Mouse (Mus musculus) heart, postnatal 0 days (tissue): ENCODE measurements at regions not wholly inside any gene's neighbourhood (a gene's known extent, or its start where the extent isn't known, plus 50 kb on each side); places are given as distances from the start of the nearest gene placed in this dataset.

Experiments
- CTCF ChIP-seq: IDR thresholded peaks from 2 replicates; pipeline ENCODE4 v1.5.1; 2016; ENCODE audit warnings: antibody characterized with exemption, control low read depth, low read depth
- EP300 ChIP-seq: IDR thresholded peaks from 2 replicates; pipeline ENCODE4 v1.6.1; 2016; ENCODE audit warnings: antibody characterized with exemption, low read depth

DNA sequence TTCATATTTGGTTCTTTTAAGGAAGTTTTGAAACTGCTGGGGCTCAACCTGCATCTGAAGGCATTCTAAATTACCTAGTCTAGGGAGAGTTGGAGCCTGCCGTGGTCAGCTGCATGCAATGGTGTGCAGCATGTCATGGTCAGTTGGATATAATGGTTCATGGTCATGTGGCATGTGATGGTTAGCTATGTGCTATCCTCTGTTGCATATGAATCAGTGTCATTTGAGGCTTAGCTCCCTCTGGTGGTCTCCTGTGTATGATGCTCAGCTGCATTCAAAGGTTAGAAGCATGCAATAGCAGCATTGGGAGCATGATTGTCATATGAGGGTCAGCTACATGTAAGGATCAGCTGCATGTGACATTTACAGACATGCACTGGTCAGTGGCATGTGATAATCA is 1894.0 kb upstream of the Lrrc6 start:
- TF ChIP-seq EP300 = no peak
- TF ChIP-seq CTCF = peak; percentile 70
